17 mouse cellular contexts compared by ENCODE assay signal in the genomic region with DNA sequence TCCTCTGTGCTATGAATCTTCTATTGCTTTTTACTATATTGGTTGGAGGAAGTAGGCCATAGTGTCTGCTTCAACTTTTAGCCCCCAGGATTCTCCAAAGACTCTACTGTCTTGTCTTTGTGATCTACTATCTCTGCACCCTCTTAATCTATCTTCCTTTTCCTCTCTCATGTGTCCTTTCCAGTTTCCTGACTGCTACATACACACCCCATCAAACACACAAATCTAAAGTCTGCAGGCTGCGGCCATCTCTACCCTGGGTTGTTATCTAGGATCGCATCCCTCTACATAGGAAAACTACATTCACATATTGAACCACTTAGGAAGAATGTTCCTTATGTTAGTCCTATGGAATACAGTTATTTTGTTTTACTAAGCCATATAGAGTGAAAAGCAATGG.
"Had no signal": no experiment of that assay in that cellular context is flagged by ENCODE, and none has a peak within 500 bp of the region (broad histone marks: within the 10 kb centered on the region; RNA-seq: fewer than 3 reads in every experiment).

No protein-coding gene starts in this region.

- H3K4me3 ChIP-seq: intestine, embryonic 15.5 days; layer of hippocampus, adult 2 months; limb, embryonic 10.5 days; limb, embryonic 13.5 days; midbrain, embryonic 13.5 days had no signal

- H3K9me3 ChIP-seq: intestine, embryonic 15.5 days; limb, embryonic 10.5 days; limb, embryonic 13.5 days; midbrain, embryonic 13.5 days had no signal

- H3K36me3 ChIP-seq: intestine, embryonic 15.5 days; limb, embryonic 10.5 days; limb, embryonic 13.5 days; midbrain, embryonic 13.5 days had no signal

- DNase-seq: kidney, adult 11 months; kidney, adult 9 months; kidney, postnatal 25 days; layer of hippocampus, adult 9-11 months; lung, embryonic 14.5 days; thymus, adult 2 months; thymus, postnatal 25 days had no signal

- H3K9ac ChIP-seq: intestine, embryonic 15.5 days; limb, embryonic 13.5 days; lung, embryonic 14.5 days; midbrain, embryonic 13.5 days had no signal

- H3K27me3 ChIP-seq: intestine, embryonic 15.5 days; limb, embryonic 13.5 days; midbrain, embryonic 13.5 days had no signal

- H3K4me2 ChIP-seq: intestine, embryonic 15.5 days; limb, embryonic 13.5 days; lung, embryonic 14.5 days; midbrain, embryonic 13.5 days had no signal

- H3K27ac ChIP-seq: intestine, embryonic 15.5 days; kidney, postnatal 0 days; layer of hippocampus, adult 2 months; limb, embryonic 13.5 days; macrophage; midbrain, embryonic 13.5 days; stomach, postnatal 0 days had no signal

- ATAC-seq: intestine, embryonic 15.5 days; lung, postnatal 0 days; midbrain, embryonic 13.5 days; midbrain, embryonic 16.5 days had no signal
